Mouse (Mus musculus): ENCODE data around the gene Adamts8.

- TF ChIP-seq CTCF (IDR thresholded peaks at IDR 0.05) (no peak), POLR2A (IDR thresholded peaks at IDR 0.05; ENCODE audit: insufficient read depth, low read depth, low read length) (no peak)
Observed at GRCm38 (mm10) chr9:30908973-30909372, 33.4 kb upstream of the Adamts8 start.

Measured in heart, adult 2 months (tissue).